Mouse (Mus musculus): ENCODE measurements at regions not wholly inside any gene's neighbourhood (a gene's known extent, or its start where the extent isn't known, plus 50 kb on each side); places are given as distances from the start of the nearest gene placed in this dataset.
"Not testable (repeated sequence)": the region's sequence is repeated elsewhere in the genome, so short reads cannot be mapped to it uniquely, and the experiment has no call there.

DNA sequence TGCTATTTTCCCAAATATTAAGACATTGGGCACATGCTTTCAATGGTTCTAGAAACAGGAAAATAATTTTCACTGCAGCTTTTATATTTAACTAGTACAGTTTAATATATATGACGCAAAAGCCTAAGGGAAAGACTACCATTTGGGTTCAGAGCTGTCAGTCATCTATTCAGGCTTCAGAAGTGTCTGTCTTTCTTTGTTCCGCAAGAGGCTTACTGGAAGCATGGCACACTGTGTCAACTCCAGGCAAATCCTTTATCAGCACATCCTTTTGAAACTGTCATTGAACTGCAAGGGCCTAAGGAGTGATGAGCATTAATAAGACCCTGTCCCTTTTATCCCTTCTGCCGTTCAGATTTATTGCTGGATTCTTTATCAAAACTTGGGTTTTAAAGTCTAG is 158.2 kb downstream of the Gm5152 start:
- H3K36me3 ChIP-seq (ENCODE audit: control insufficient read depth, insufficient read depth, low read length); H3K4me3 ChIP-seq (ENCODE audit: low read depth, low read length); H3K4me2 ChIP-seq (replicated peaks; ENCODE audit: low read depth, low read length); H3K27ac ChIP-seq (ENCODE audit: low read depth, low read length); DNase-seq (ENCODE audit: low spot score); H3K9me3 ChIP-seq (ENCODE audit: control insufficient read depth, low read length); H3K27me3 ChIP-seq (ENCODE audit: control insufficient read depth, insufficient read depth, low read length); H3K9ac ChIP-seq (ENCODE audit: low read depth, low read length); H3K4me1 ChIP-seq (replicated peaks; ENCODE audit: control insufficient read depth, insufficient read depth, low read length): not testable (repeated sequence)
- 68% methylated on average over 3 of the region's 3 CpGs for WGBS
- ATAC-seq (ENCODE audit: low FRiP score), result 0 out of 2 replicates have a peak, but pooled peaks have one; percentile 14

DNA sequence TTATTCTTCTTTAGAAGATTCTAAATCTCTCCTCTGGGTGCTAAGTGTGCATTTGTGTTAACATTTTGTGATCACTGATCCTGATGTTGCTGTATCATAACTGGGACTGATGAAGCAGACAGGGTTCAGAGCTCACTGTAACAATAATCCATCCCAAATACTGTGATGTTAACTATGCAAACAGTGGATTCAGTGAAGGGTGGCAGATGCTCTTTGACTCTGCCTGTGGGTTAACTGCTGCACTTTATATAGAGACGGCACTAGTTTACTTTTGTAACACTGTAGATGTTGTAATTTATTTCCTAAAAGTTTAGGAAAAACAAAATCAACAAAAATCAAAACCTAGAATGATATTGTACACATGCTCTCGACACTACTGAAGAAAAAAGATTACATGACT is 190.9 kb downstream of the Gm5152 start:
- DNase-seq (ENCODE audit: low spot score), result no peak
- H3K9ac ChIP-seq (ENCODE audit: low read depth, low read length), result no peak overlapping the region
- ATAC-seq (ENCODE audit: low FRiP score), result no peak
- H3K9me3 ChIP-seq (ENCODE audit: control insufficient read depth, low read length), result no peaks in the 10 kb centered on the region
- no peak overlapping the region for H3K27ac ChIP-seq (ENCODE audit: low read depth, low read length)
- H3K4me1 ChIP-seq (replicated peaks; ENCODE audit: control insufficient read depth, insufficient read depth, low read length), result no peaks in the 10 kb centered on the region
- 74% methylated on average over 2 of the region's 2 CpGs for WGBS
- H3K4me2 ChIP-seq (replicated peaks; ENCODE audit: low read depth, low read length), result no peak overlapping the region
- no peaks in the 10 kb centered on the region for H3K27me3 ChIP-seq (ENCODE audit: control insufficient read depth, insufficient read depth, low read length)
- H3K4me3 ChIP-seq (ENCODE audit: low read depth, low read length), result no peak overlapping the region
- no peaks in the 10 kb centered on the region for H3K36me3 ChIP-seq (ENCODE audit: control insufficient read depth, insufficient read depth, low read length)

DNA sequence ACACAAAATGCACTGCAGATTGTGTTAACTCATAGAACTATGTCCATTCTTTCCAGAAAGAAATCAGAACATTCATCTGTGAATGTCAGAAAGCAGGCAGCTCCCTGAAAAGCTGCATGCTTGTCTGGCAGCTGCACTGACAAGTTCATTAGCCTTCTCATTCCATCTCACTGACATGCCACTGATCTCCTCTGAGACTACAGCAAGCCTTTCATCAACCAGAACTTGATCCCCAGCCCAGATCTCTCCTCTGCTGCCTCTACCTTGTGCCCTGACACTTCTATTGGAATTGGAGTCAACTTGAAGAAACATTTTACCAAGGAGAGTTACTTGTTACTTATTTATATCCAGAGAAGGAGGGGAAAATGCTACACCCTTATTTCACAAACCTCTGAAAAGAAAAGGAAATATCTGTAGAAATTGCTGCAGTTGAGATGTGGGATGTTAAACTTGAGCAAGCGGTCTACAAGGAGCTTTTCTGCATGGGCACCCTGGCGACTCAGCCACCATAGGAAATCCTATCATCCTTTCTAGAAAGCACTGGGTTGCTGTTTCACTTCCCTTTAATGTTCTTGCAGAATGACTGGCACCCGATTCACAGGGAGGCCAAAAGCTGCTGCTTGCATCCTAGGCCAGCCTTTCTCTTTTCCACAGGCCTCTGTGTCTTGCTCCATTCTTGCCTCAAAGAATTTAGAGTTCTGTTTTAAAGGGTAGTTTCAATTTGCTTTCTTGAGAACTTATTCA is 191.5 kb downstream of the Gm5152 start:
- WGBS, result 75% methylated on average over 3 of the region's 3 CpGs
- Histone ChIP-seq H3K27me3 (ENCODE audit: control insufficient read depth, insufficient read depth, low read length) (no peaks in the 10 kb centered on the region), H3K27ac (ENCODE audit: low read depth, low read length) (no peak overlapping the region), H3K4me2 (replicated peaks; ENCODE audit: low read depth, low read length) (no peak overlapping the region), H3K36me3 (ENCODE audit: control insufficient read depth, insufficient read depth, low read length) (no peaks in the 10 kb centered on the region), H3K4me3 (ENCODE audit: low read depth, low read length) (no peak overlapping the region), H3K9ac (ENCODE audit: low read depth, low read length) (no peak overlapping the region), H3K4me1 (replicated peaks; ENCODE audit: control insufficient read depth, insufficient read depth, low read length) (no peaks in the 10 kb centered on the region), H3K9me3 (ENCODE audit: control insufficient read depth, low read length) (no peaks in the 10 kb centered on the region)
- DNase-seq (ENCODE audit: low spot score), result no peak
- no peak for ATAC-seq (ENCODE audit: low FRiP score)

DNA sequence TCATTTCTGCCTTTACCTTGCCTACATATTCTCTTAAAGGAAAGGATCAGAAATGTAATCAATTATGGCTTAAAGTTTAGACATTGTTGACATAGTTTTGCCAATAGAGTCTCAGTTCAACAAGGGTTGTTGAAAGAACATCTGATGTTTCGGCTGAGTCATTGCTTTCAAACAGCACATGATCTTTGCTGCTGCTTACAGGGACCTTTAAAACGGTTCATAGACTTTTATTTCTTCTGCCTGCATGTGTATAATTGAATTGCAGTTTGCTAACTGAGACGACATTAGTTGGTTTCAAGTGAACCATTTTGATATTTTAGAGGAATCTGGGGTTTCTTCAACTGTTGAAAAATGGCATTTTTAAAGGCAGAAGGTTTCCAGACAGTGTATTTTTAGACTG is 204.7 kb downstream of the Gm5152 start:
- 82% methylated on average over 3 of the region's 3 CpGs for WGBS
- Histone ChIP-seq H3K36me3 (ENCODE audit: control insufficient read depth, insufficient read depth, low read length) (no peaks in the 10 kb centered on the region), H3K4me1 (replicated peaks; ENCODE audit: control insufficient read depth, insufficient read depth, low read length) (no peaks in the 10 kb centered on the region), H3K27ac (ENCODE audit: low read depth, low read length) (no peak overlapping the region), H3K9ac (ENCODE audit: low read depth, low read length) (no peak overlapping the region), H3K27me3 (ENCODE audit: control insufficient read depth, insufficient read depth, low read length) (no peaks in the 10 kb centered on the region), H3K9me3 (ENCODE audit: control insufficient read depth, low read length) (no peaks in the 10 kb centered on the region), H3K4me2 (replicated peaks; ENCODE audit: low read depth, low read length) (no peak overlapping the region), H3K4me3 (ENCODE audit: low read depth, low read length) (no peak overlapping the region)
- ATAC-seq (ENCODE audit: low FRiP score), result no peak
- DNase-seq (ENCODE audit: low spot score), result no peak

DNA sequence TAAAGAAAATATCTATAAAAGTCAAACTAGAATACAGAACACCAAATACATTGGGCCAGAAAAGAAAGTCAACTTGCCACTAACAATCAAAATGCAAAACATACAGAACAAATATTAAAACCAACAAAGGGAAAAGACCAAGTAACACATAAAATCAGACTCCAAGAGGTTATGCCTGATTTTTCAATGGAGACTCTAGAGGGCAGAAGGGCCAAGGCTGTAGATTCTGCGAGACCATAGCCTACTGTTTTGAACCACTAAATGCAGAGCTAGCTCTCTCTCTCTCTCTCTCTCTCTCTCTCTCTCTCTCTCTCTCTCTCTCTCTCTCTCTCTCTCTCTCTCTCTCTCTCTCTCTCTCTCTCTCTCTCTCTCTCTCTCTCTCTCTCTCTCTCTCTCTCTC is 221.2 kb downstream of the Gm5152 start:
- not testable (repeated sequence) for H3K4me3 ChIP-seq (ENCODE audit: low read depth, low read length); DNase-seq (ENCODE audit: low spot score)
- 86% methylated on average over 1 of the region's 1 CpGs for whole genome bisulfite sequencing

More for the DNA sequence above, 221.2 kb downstream of the Gm5152 start:
- not testable (repeated sequence) for H3K36me3 ChIP-seq (ENCODE audit: control insufficient read depth, insufficient read depth, low read length); H3K9ac ChIP-seq (ENCODE audit: low read depth, low read length); H3K9me3 ChIP-seq (ENCODE audit: control insufficient read depth, low read length); H3K4me1 ChIP-seq (replicated peaks; ENCODE audit: control insufficient read depth, insufficient read depth, low read length); H3K27ac ChIP-seq (ENCODE audit: low read depth, low read length); H3K27me3 ChIP-seq (ENCODE audit: control insufficient read depth, insufficient read depth, low read length); ATAC-seq (ENCODE audit: low FRiP score); H3K4me2 ChIP-seq (replicated peaks; ENCODE audit: low read depth, low read length)
